Mouse (Mus musculus): ENCODE data around the gene Pcsk4.

- TF ChIP-seq CTCF (IDR thresholded peaks at IDR 0.05; ENCODE audit: low read depth, low read length) = no peak
- no peak for TF ChIP-seq POLR2A (IDR thresholded peaks at IDR 0.05; ENCODE audit: borderline replicate concordance, low read depth, low read length)
Measured at GRCm38 (mm10) chr10:80302471-80302881, 26.8 kb downstream of the Pcsk4 start.
